9 mouse cellular contexts compared by ENCODE assay signal in genomic region chr5:99504349-99504830, GRCm38 (mm10).
A peak's percentile ranks its signal among the peaks of the same experiment; 100 is the strongest.
DNase-seq lines count a peak whose midpoint lies in the region; ATAC-seq and TF ChIP-seq lines count a peak whose summit lies in the region.
"Had no signal": no experiment of that assay in that cellular context is flagged by ENCODE, and none has a peak within 500 bp of the region (broad histone marks: within the 10 kb centered on the region; RNA-seq: fewer than 3 reads in every experiment).

No protein-coding gene starts in this region.

- no peaks in the 10 kb centered on the region for H3K79me2 ChIP-seq in liver, adult 2 months (ENCODE audit: control insufficient read depth, insufficient read depth, low read length)

- H3K4me2 ChIP-seq in midbrain, embryonic 12.5 days (replicated peaks): no peak overlapping the region

- H3K9me3 ChIP-seq in hindbrain, embryonic 10.5 days: no peaks in the 10 kb centered on the region
- no peaks in the 10 kb centered on the region for H3K9me3 ChIP-seq in midbrain, embryonic 12.5 days

- H3K9ac ChIP-seq in liver, adult 2 months (ENCODE audit: low read depth, low read length): no peak overlapping the region
- H3K9ac ChIP-seq in midbrain, embryonic 12.5 days (replicated peaks): no peak overlapping the region
- H3K9ac ChIP-seq: liver, embryonic 14.5 days had no signal

- ATAC-seq in midbrain, embryonic 12.5 days (ENCODE audit: low FRiP score, low read depth): peak; percentile 62; the same call in 1 of the 2 replicates

- TF ChIP-seq CTCF in liver, adult 2 months (IDR thresholded peaks at IDR 0.05; ENCODE audit: low read depth, low read length): peak; percentile 19; the same call in 1 of the 2 replicates

- no peaks in the 10 kb centered on the region for H3K4me1 ChIP-seq in liver, adult 2 months (ENCODE audit: control insufficient read depth, insufficient read depth, low read length)
- peaks cover 6% of the 10 kb centered on the region for H3K4me1 ChIP-seq in hindbrain, embryonic 10.5 days (replicated peaks)
- H3K4me1 ChIP-seq in midbrain, embryonic 12.5 days: no peaks in the 10 kb centered on the region

- H3K4me3 ChIP-seq in liver, adult 2 months (ENCODE audit: insufficient read depth, low read depth, low read length): no peak overlapping the region
- H3K4me3 ChIP-seq in hindbrain, embryonic 10.5 days: no peak overlapping the region
- no peak overlapping the region for H3K4me3 ChIP-seq in midbrain, embryonic 12.5 days

- TF ChIP-seq POLR2A in liver, adult 2 months (IDR thresholded peaks at IDR 0.05; ENCODE audit: extremely low read depth, insufficient read depth, low read length): no peak

- WGBS in liver, adult 2 months: 90% methylated on average over 9 of the region's 9 CpGs
- WGBS in hindbrain, embryonic 10.5 days: 70% methylated on average over 9 of the region's 9 CpGs
- 56% methylated on average over 9 of the region's 9 CpGs for WGBS in midbrain, embryonic 12.5 days

- H3K27ac ChIP-seq in liver, adult 2 months (replicated peaks; ENCODE audit: insufficient read depth, low read depth, low read length): no peak overlapping the region
- 0 out of 2 replicates have a peak overlapping the region, but pooled peaks have one; percentile 40 for H3K27ac ChIP-seq in hindbrain, embryonic 10.5 days
- H3K27ac ChIP-seq in midbrain, embryonic 12.5 days (replicated peaks): 0 out of 2 replicates have a peak overlapping the region, but pooled peaks have one; percentile 10
- H3K27ac ChIP-seq: liver, embryonic 14.5 days had no signal

- no peaks in the 10 kb centered on the region for H3K36me3 ChIP-seq in liver, adult 2 months (ENCODE audit: control insufficient read depth, insufficient read depth, low read length)
- no peaks in the 10 kb centered on the region for H3K36me3 ChIP-seq in hindbrain, embryonic 10.5 days
- H3K36me3 ChIP-seq in midbrain, embryonic 12.5 days: no peaks in the 10 kb centered on the region

- H3K27me3 ChIP-seq in liver, adult 2 months (ENCODE audit: control insufficient read depth, insufficient read depth, low read length): no peaks in the 10 kb centered on the region
- H3K27me3 ChIP-seq in hindbrain, embryonic 10.5 days (ENCODE audit: insufficient read depth, poor library complexity, severe bottlenecking): peaks cover 2% of the 10 kb centered on the region; the same call in 1 of the 2 replicates
- H3K27me3 ChIP-seq in midbrain, embryonic 12.5 days: peaks cover 14% of the 10 kb centered on the region

- no peak for DNase-seq in liver, adult 2 months (ENCODE audit: extremely low read depth, low read depth, low spot score)
- DNase-seq in liver: no peak
- DNase-seq in cerebellum, postnatal 14 days: peak; percentile 67 to 83
- no peak for DNase-seq in hindbrain, embryonic 10.5 days (ENCODE audit: low spot score)
- DNase-seq in urinary bladder, postnatal 25 days (ENCODE audit: low spot score): no peak
- no peak for DNase-seq in gastrocnemius, adult 8-10 months (ENCODE audit: low spot score in 2 of 2)
- no peak for DNase-seq in ovary, postnatal 10 days (ENCODE audit: low spot score)

Comparison
In these comparisons a context has a peak if more than half of its experiments do, and no peak if none do; other contexts are left out.
1. DNase-seq: peak in cerebellum, postnatal 14 days (2 of 2); none in liver, adult 2 months (single experiment), liver (single experiment), hindbrain, embryonic 10.5 days (single experiment), urinary bladder, postnatal 25 days (single experiment), gastrocnemius, adult 8-10 months (0 of 2) and ovary, postnatal 10 days (single experiment).